Mouse (Mus musculus): ENCODE data around the gene Elane. TPM values are rescaled to one million over a fixed set of nuclear protein-coding genes. Genes with fewer than 3 reads are reported as not detected.

The Elane gene
- total and polyA plus RNA-seq, 3 experiments = 0.07 TPM; not detected in 2

DNA sequence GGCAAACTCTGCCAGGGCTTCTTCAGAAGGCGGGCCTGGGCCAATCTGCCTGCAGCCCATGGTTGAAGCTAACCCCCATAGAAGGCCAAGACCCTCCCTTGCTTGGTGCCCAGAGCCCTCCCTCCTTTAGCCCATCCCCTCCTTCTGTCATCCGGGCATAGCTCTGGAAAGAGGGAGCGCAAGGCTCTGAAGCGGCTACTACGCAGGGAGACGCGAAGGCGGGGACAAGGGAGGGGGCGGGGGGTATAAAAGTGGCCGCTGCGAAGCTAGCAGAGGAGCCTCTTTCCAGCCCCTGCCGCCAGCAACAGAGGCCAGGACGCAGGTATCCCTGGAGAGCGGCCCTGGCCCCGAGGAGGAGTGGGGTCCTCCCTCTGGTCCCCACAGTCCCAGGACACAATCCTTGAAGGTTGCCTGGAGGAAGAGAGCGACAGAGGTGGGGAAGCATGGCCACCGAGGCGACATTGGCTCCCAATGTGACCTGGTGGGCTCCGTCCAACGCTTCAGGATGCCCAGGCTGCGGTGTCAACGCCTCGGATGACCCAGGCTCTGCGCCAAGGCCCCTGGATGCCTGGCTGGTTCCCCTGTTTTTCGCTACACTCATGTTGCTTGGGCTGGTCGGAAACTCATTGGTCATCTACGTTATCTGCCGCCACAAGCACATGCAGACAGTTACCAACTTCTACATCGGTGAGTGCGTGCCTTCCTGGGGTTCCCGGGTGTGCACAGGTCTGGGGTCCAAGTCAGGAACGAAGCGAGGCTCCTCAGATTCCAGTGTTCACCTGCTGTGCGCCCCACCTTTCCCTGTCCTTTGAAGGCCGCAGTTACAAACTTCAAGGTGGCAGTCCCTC lies 32.4 kb downstream of the Elane start (continued):
- no peak for TF ChIP-seq MEF2A (IDR thresholded peaks at IDR 0.05; ENCODE audit: extremely low read depth, insufficient replicate concordance, low read depth, low read length, poor library complexity, severe bottlenecking)

DNA sequence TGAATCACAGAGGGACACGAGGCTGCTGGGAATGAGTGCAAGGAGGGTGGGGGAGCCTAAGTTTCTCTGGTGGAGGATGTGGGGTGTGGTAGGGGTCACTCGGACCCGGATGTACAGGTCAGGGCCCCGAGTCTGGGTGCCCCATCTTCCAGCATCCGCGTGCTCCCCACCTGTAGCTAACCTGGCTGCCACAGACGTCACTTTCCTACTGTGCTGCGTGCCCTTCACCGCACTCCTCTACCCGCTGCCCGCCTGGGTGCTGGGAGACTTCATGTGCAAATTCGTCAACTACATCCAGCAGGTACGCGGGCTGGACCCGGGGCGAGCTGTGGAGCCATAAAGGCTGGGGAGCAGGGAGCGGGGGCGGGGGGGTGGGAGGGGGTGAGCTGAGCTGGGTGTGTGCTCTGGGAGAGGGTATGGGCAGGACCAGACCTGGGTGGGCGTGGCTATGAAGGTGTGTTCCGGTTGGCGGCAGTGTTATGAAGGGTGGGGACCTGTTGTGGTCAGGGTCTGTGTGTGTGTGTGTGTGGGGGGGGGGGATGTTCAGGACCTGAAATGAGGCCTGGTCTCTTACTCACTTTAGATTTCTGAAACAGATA lies 33.3 kb downstream of the Elane start:
- H3K9ac ChIP-seq (ENCODE audit: control insufficient read depth, low read depth, low read length, poor library complexity, severe bottlenecking) = peak overlapping the region; percentile 80
- H3K36me3 ChIP-seq (ENCODE audit: control insufficient read depth in 1 of 2, insufficient read depth in 2 of 2, low read length in 2 of 2) = peaks cover 0 to 4% of the 10 kb centered on the region in 2 experiments; a peak in 2 of 4 replicates
- DNase-seq (ENCODE audit: low read depth, low spot score) = peak; percentile 59
- no peaks in the 10 kb centered on the region for H3K27me3 ChIP-seq (ENCODE audit: control insufficient read depth in 1 of 2, insufficient read depth in 2 of 2, low read length in 2 of 2)
- H3K79me2 ChIP-seq (ENCODE audit: control insufficient read depth, insufficient read depth, low read length, poor library complexity) = peaks cover 19% of the 10 kb centered on the region
- H3K9me3 ChIP-seq (replicated peaks; ENCODE audit: insufficient read depth, low read length) = no peaks in the 10 kb centered on the region
- TF ChIP-seq ZNF384 (IDR thresholded peaks at IDR 0.05; ENCODE audit: low read depth, low read length) (no peak), SMC3 (IDR thresholded peaks at IDR 0.05; ENCODE audit: low read depth, low read length) (no peak), TBP (IDR thresholded peaks at IDR 0.05; ENCODE audit: low read depth, low read length) (no peak), MAFK (IDR thresholded peaks at IDR 0.05; ENCODE audit: borderline replicate concordance, low read depth, low read length) (no peak), BHLHE40 (IDR thresholded peaks at IDR 0.05; ENCODE audit: borderline replicate concordance, low read depth, low read length) (no peak), CHD1 (IDR thresholded peaks at IDR 0.05; ENCODE audit: low read depth, low read length) (no peak), MEF2A (IDR thresholded peaks at IDR 0.05; ENCODE audit: extremely low read depth, insufficient replicate concordance, low read depth, low read length, poor library complexity, severe bottlenecking) (no peak), TAL1 (IDR thresholded peaks at IDR 0.05; ENCODE audit: low read length) (no peak), HCFC1 (IDR thresholded peaks at IDR 0.05; ENCODE audit: low read depth, low read length) (no peak)
- H3K4me1 ChIP-seq (ENCODE audit: control insufficient read depth in 1 of 2, insufficient read depth in 2 of 2, low read length in 2 of 2) = peaks cover 11 to 16% of the 10 kb centered on the region in 2 experiments
- H3K4me3 ChIP-seq (ENCODE audit: control insufficient read depth in 1 of 2, insufficient read depth in 1 of 2, low read depth in 2 of 2, low read length in 2 of 2) = peak overlapping the region; percentile 64 to 99
- peak overlapping the region; percentile 40 for H3K27ac ChIP-seq (ENCODE audit: control insufficient read depth, low read depth, low read length)

GRCm38 (mm10) chr10:79920056-79920890 lies 34.2 kb downstream of the Elane start:
- H3K4me3 ChIP-seq (ENCODE audit: control insufficient read depth in 1 of 2, insufficient read depth in 1 of 2, low read depth in 2 of 2, low read length in 2 of 2) = no peak overlapping the region
- H3K27me3 ChIP-seq (ENCODE audit: control insufficient read depth in 1 of 2, insufficient read depth in 2 of 2, low read length in 2 of 2) = no peaks in the 10 kb centered on the region
- no peak overlapping the region for H3K9ac ChIP-seq (ENCODE audit: control insufficient read depth, low read depth, low read length, poor library complexity, severe bottlenecking)
- no peaks in the 10 kb centered on the region; a peak in 2 of 4 replicates for H3K36me3 ChIP-seq (ENCODE audit: control insufficient read depth in 1 of 2, insufficient read depth in 2 of 2, low read length in 2 of 2)
- H3K27ac ChIP-seq (ENCODE audit: control insufficient read depth, low read depth, low read length) = no peak overlapping the region
- H3K79me2 ChIP-seq (ENCODE audit: control insufficient read depth, insufficient read depth, low read length, poor library complexity) = peaks cover 19% of the 10 kb centered on the region
- TF ChIP-seq ZC3H11A (IDR thresholded peaks at IDR 0.05; ENCODE audit: low read depth, low read length) (no peak), CTCF (IDR thresholded peaks at IDR 0.05 in 2 of 3, conservative IDR thresholded peaks at IDR 0.05 in 1 of 3; ENCODE audit: control insufficient read depth in 1 of 3, insufficient read depth in 1 of 3, low read depth in 2 of 3, low read length in 3 of 3, poor library complexity in 1 of 3, severe bottlenecking in 1 of 3) (no peak), SIN3A (IDR thresholded peaks at IDR 0.05; ENCODE audit: low read length) (0 out of 2 replicates have a peak, but pooled peaks have one; percentile 1), CHD2 (IDR thresholded peaks at IDR 0.05; ENCODE audit: low read length) (no peak), ELF1 (IDR thresholded peaks at IDR 0.05; ENCODE audit: low read depth, low read length) (no peak), POLR2AphosphoS5 (IDR thresholded peaks at IDR 0.05; ENCODE audit: borderline replicate concordance, low read depth, low read length) (no peak), RCOR1 (IDR thresholded peaks at IDR 0.05; ENCODE audit: low read depth, low read length) (no peak)
- no peaks in the 10 kb centered on the region for H3K9me3 ChIP-seq (replicated peaks; ENCODE audit: insufficient read depth, low read length)
- no peak for DNase-seq (ENCODE audit: low read depth, low spot score)
- H3K4me1 ChIP-seq (ENCODE audit: control insufficient read depth in 1 of 2, insufficient read depth in 2 of 2, low read length in 2 of 2) = peaks cover 8% of the 10 kb centered on the region in 2 experiments
